Mouse (Mus musculus) ES-E14 (cell line): ENCODE measurements around the gene Gm11627. TPM values are rescaled to one million over a fixed set of nuclear protein-coding genes. Genes with fewer than 3 reads are reported as not detected.

ENCODE experiments used
- DNase-seq: peaks from one replicate; pipeline ENCODE4 v3.0.0-alpha.2; 2013; ENCODE audit warnings: low read depth, low spot score
- H3K27ac ChIP-seq: 2 replicates; pipeline ENCODE4 v1.5.1; 2012; ENCODE audit warnings: low read depth, mild to moderate bottlenecking, low read length, moderate library complexity, mixed read lengths; ENCODE audit not compliant: poor library complexity, insufficient read depth, severe bottlenecking
- H3K36me3 ChIP-seq: 2 replicates; pipeline ENCODE4 v1.6.1; 2012; ENCODE audit warnings: mild to moderate bottlenecking, low read length, moderate library complexity, mixed read lengths; ENCODE audit not compliant: control insufficient read depth, poor library complexity, insufficient read depth, severe bottlenecking
- H3K4me1 ChIP-seq, 2 experiments: fragments of 150-350 bp in 1 of 2; sonication (generic) in 1 of 2; 2 replicates each; pipeline ENCODE4 v1.6.1; 2012; ENCODE audit warnings: low read length in 2 of 2, mild to moderate bottlenecking in 1 of 2, mixed read lengths in 1 of 2; ENCODE audit not compliant: control insufficient read depth in 2 of 2, insufficient read depth in 2 of 2, poor library complexity in 1 of 2
- H3K4me3 ChIP-seq, 2 experiments: fragments of 150-350 bp in 1 of 2; sonication (generic) in 1 of 2; 2 replicates each; pipeline ENCODE4 v1.5.1; 2012; ENCODE audit warnings: low read length in 2 of 2, low read depth in 1 of 2, mild to moderate bottlenecking in 1 of 2, mixed read lengths in 1 of 2; ENCODE audit not compliant: insufficient read depth in 1 of 2, poor library complexity in 1 of 2, severe bottlenecking in 1 of 2
- H3K9ac ChIP-seq: 2 replicates; pipeline ENCODE4 v1.6.1; 2012; ENCODE audit warnings: low read depth, mild to moderate bottlenecking, low read length, mixed read lengths; ENCODE audit not compliant: poor library complexity, insufficient read depth, severe bottlenecking
- H3K9me3 ChIP-seq: fragments of 150-350 bp; sonication (generic); 2 replicates; pipeline ENCODE4 v1.6.1; 2012; ENCODE audit warnings: low read depth, mild to moderate bottlenecking, low read length; ENCODE audit not compliant: control insufficient read depth, insufficient read depth
- CHD2 ChIP-seq: IDR thresholded peaks from 2 replicates; pipeline ENCODE4 v1.6.1; 2014; ENCODE audit warnings: mild to moderate bottlenecking, low read depth, low read length, inconsistent platforms
- HCFC1 ChIP-seq: IDR thresholded peaks from 2 replicates; pipeline ENCODE4 v1.6.1; 2012; ENCODE audit warnings: low read length, inconsistent platforms, borderline replicate concordance; ENCODE audit not compliant: insufficient read depth
- MAFK ChIP-seq: IDR thresholded peaks from 2 replicates; pipeline ENCODE4 v1.6.1; 2014; ENCODE audit warnings: mild to moderate bottlenecking, low read depth, low read length, inconsistent platforms; ENCODE audit not compliant: insufficient read depth
- ZC3H11A ChIP-seq: IDR thresholded peaks from 2 replicates; pipeline ENCODE4 v1.6.1; 2012; ENCODE audit warnings: low read depth, mild to moderate bottlenecking, inconsistent platforms, low read length, borderline replicate concordance
- ZNF384 ChIP-seq: IDR thresholded peaks from 2 replicates; pipeline ENCODE4 v1.6.1; 2012; ENCODE audit warnings: low read depth, low read length, inconsistent platforms
- in situ Hi-C, 2 experiments: fragments of 600-800 bp; cut with MboI; formaldehyde crosslinking; loops; one replicate each; pipeline ENCODE4 v1.15.1; 2025; ENCODE audit warnings: low sequenced_read_pairs in 2 of 2, inconsistent platforms in 1 of 2; ENCODE audit not compliant: unreplicated experiment in 2 of 2
- total RNA-seq: library from RNA; depleted of rRNA; stranded (reverse); fragments of 300-350 nt; gene quantifications from 2 replicates; pipeline ENCODE4 v1.2.3, GENCODE M21; 2012

Gene Gm11627
- total RNA-seq, 1 experiment: 7.5 TPM

DNA sequence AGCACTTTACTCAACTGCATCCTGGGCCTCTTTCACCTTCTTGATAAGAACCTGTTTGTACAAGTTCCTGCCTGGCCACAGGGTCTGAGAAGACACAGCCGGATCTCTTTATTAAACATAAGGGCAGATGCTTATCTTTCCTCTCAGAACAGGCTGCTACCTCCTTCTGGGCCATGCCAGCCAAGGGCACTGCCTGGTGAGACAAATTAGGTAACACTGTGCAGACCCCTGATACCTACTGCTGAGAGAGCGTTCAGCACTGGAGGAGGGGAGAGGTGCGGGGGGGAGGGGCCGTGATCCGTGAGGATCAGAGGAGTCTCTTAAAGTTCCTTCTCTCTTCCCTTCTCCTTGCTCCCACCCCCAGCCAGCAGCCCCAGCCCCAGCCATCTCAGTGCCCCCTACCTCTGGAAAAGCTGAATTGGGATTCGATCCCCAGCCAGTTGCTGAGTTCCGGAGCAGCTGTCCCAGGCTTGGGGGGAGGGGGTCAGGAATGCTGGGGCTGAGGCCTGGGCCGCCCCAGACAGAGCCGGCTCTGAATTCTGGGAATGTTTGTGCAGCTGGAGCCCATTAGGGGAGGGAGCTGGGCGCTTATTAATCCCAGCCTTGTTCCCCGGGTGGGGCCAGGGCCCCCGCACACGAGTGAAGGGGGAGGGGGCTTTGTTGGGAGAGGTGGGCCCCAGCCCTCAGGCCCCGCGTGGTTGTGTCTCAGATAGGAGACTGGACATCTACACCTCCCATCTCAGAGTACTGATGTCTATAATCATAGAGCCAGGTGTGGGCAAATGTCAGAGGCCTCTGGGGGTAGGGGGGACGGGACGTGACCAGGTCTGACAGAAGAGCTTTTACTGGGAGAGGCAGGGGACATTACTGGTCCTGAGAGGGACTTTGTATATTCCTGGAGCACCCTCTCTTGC is 44.9 kb upstream of the Gm11627 start:
- in situ Hi-C loops: no loop called here
- no peak overlapping the region for H3K27ac ChIP-seq
- peak overlapping the region; percentile 25; the same call in 1 of the 2 replicates for H3K9ac ChIP-seq
- no peak for TF ChIP-seq ZNF384
- no peak for TF ChIP-seq CHD2
- TF ChIP-seq ZC3H11A: no peak
- TF ChIP-seq MAFK: no peak
- no peak for TF ChIP-seq HCFC1
- H3K4me1 ChIP-seq: peaks cover 0 to 23% of the 10 kb centered on the region in 2 experiments; a peak in 2 of 4 replicates
- H3K9me3 ChIP-seq: no peaks in the 10 kb centered on the region
- no peak overlapping the region for H3K4me3 ChIP-seq
- DNase-seq: no peak
- H3K36me3 ChIP-seq: no peaks in the 10 kb centered on the region

DNA sequence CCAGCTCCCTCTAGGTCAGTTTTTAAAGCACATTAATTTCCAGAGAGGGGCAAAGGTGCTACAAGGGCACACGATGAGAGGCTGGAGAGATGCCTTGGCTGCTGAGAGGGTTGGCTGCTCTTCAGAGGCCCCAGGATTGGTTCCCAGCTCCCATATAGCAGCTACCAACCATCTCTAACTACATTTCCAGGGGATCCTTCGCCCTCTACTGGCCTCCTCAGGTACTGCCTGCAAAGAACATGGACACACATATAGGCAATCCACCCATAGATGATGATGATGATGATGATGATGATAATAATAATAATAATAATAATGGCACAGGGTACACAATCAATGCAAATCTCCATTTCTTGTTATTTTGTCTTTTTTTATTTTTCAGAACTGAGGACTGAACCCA is 40.2 kb upstream of the Gm11627 start:
- Histone ChIP-seq H3K4me3 (no peak overlapping the region), H3K9ac (no peak overlapping the region), H3K4me1 (peaks cover 0 to 17% of the 10 kb centered on the region in 2 experiments; a peak in 2 of 4 replicates), H3K27ac (no peak overlapping the region), H3K9me3 (no peaks in the 10 kb centered on the region), H3K36me3 (no peaks in the 10 kb centered on the region)
- TF ChIP-seq MAFK (no peak), CHD2 (no peak)
- no peak for DNase-seq
- in situ Hi-C loops: no loop called here

DNA sequence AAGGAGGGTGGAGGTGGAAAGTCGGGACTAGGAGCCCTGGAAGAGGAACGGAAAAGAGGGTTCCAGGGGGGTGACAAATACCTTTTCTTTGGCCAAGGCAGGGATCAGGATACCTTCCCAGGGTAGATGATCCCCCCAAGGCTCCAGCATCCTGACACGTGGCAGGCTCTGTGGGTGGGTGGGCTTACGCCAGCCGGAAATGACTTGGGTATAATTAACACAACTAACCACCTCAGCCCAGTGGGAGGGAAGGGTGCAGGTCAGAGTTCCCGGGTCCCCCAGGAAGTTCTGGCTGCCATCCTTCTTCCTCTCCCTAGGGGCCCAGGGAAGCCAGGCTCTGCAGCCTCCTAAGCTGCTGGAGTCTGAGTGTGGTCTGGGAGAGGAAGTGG is 32.0 kb upstream of the Gm11627 start:
- Histone ChIP-seq H3K9ac (no peak overlapping the region), H3K4me1 (no peaks in the 10 kb centered on the region; a peak in 1 of 4 replicates), H3K4me3 (no peak overlapping the region), H3K36me3 (no peaks in the 10 kb centered on the region), H3K27ac (no peak overlapping the region), H3K9me3 (no peaks in the 10 kb centered on the region)
- TF ChIP-seq ZC3H11A: no peak
- no peak for TF ChIP-seq HCFC1
- TF ChIP-seq MAFK: no peak
- TF ChIP-seq ZNF384: no peak
- TF ChIP-seq CHD2: no peak
- DNase-seq: no peak
- in situ Hi-C loops: no loop called here

DNA sequence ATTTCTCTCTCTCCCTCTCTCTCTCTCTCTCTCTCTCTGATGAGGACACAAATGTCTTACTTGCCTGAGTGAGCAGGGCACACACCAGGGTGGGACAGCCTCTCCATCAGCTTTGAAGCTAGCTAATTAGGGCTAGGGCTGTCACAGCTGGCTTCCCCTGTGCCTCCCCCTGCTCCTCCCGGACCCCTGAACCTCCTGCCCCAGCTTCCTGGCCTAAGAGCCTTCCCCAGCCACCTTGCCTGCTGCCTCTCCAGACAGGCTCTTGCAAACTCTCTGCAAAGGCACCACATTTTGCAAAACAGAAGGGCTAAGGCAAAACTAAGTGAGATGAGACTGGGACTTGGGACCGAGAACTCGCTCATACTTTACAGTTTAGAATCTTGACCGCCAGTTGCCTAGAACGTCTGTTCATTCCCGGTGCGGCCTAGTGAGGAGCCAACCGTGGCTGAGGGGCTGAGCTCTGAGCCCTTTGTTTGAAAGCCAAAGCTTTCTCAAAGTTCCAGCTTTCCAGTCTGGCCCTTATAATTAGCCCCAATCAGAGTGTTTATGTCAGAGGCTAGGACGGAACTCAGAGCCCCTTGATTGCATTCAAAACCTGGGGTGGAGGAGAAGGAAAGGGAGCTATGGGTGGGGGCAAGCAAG is 31.5 kb upstream of the Gm11627 start:
- Histone ChIP-seq H3K27ac (no peak overlapping the region), H3K9me3 (no peaks in the 10 kb centered on the region), H3K4me3 (peak overlapping the region in 1 of 2 experiments; percentile 26; a peak in 1 of 4 replicates), H3K4me1 (no peaks in the 10 kb centered on the region; a peak in 1 of 4 replicates), H3K9ac (no peak overlapping the region), H3K36me3 (no peaks in the 10 kb centered on the region)
- DNase-seq: no peak
- in situ Hi-C loops: no loop called here
- TF ChIP-seq ZNF384 (no peak), ZC3H11A (no peak), CHD2 (no peak)
